Mouse (Mus musculus): Measurements from ENCODE around the gene Olfr1371. TPM values are rescaled to one million over a fixed set of nuclear protein-coding genes. Genes with fewer than 3 reads are reported as not detected.
"Not testable (repeated sequence)": the region's sequence is repeated elsewhere in the genome, so short reads cannot be mapped to it uniquely, and the experiment has no call there.

Olfr1371 gene
- polyA plus RNA-seq, 1 experiment from 2014 or later: not detected

DNA sequence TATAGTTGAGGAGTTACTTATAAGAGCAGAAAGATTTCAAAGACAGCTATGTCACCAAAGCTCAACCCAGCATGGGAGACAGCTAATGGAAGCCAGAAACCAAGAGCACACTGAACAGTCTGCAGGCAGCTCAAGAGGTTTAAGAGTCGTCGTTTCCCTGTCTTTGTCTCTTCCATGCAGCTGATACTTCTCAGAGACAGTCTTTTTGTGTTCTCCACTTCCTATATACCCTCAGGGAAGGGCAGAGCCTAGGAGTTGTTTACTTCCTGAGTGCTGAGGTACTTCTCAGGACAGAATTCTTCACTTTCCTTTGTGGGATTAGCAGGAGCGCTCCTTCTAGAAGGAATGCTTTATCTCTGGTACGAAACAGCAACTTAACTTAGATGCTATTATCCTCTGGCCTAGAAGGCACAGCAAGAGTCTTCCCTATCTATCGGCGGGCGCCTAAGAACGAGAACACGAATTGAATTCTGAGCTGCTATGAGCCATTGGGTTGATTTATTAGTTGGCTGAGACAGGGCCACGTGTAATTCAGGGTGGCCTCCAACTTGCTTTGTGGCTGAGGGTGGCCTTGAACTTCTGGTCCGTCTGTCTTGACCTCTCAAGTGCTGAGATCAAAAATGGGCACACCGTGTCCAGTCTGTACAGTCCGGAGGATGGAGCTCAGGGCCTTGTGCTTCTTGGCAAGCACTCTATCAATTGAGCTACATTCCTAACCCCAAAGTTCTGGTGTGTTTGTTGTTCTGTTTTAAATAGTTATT is 13.9 kb upstream of the Olfr1371 start:
- no peak overlapping the region for H3K27ac ChIP-seq
- no peak overlapping the region for H3K4me3 ChIP-seq (replicated peaks; ENCODE audit: low read depth, low read length)
- no peaks in the 10 kb centered on the region for H3K9me3 ChIP-seq (replicated peaks; ENCODE audit: low read length)
- 70% methylated on average over 13 of the region's 13 CpGs for WGBS
- no peak overlapping the region for H3K9ac ChIP-seq (ENCODE audit: low read depth, low read length)
- no peaks in the 10 kb centered on the region for H3K36me3 ChIP-seq (ENCODE audit: insufficient read depth, low read length)
- DNase-seq (ENCODE audit: low spot score) (no peak), ATAC-seq (replicated peaks; ENCODE audit: low FRiP score, low read depth) (no peak)
- no peak for TF ChIP-seq CTCF (IDR thresholded peaks at IDR 0.05; ENCODE audit: low read depth)
- H3K4me2 ChIP-seq (ENCODE audit: low read length): no peak overlapping the region
- H3K27me3 ChIP-seq (ENCODE audit: insufficient read depth, low read length): no peaks in the 10 kb centered on the region
- H3K4me1 ChIP-seq (replicated peaks; ENCODE audit: insufficient read depth, low read length): no peaks in the 10 kb centered on the region

DNA sequence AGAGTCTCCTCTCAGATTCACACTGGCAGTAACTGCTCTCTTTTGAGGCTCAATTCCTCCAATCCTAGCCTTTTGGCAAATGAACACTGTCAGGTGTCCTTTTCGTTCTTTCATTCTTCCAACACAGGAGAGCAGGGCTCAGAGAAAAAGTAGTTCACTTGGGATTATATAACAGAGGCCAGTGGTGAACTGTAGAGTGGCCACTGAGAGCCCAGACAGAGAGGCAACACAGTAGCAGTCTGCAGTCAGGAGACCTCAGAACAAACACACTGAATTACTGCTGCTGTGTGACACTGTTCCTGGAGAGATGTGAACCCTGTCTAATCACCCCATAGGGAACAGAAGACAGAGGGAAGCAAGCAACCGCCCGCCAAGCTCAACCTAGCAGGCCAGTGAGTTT is 13.3 kb upstream of the Olfr1371 start:
- Histone ChIP-seq H3K36me3 (ENCODE audit: insufficient read depth, low read length) (no peaks in the 10 kb centered on the region), H3K4me2 (ENCODE audit: low read length) (no peak overlapping the region), H3K27me3 (ENCODE audit: insufficient read depth, low read length) (no peaks in the 10 kb centered on the region), H3K4me3 (replicated peaks; ENCODE audit: low read depth, low read length) (no peak overlapping the region), H3K9me3 (replicated peaks; ENCODE audit: low read length) (no peaks in the 10 kb centered on the region), H3K27ac (no peak overlapping the region), H3K4me1 (replicated peaks; ENCODE audit: insufficient read depth, low read length) (no peaks in the 10 kb centered on the region), H3K9ac (ENCODE audit: low read depth, low read length) (no peak overlapping the region)
- DNase-seq (ENCODE audit: low spot score) (no peak), ATAC-seq (replicated peaks; ENCODE audit: low FRiP score, low read depth) (no peak)
- TF ChIP-seq CTCF (IDR thresholded peaks at IDR 0.05; ENCODE audit: low read depth): no peak
- WGBS: 74% methylated on average over 3 of the region's 3 CpGs

DNA sequence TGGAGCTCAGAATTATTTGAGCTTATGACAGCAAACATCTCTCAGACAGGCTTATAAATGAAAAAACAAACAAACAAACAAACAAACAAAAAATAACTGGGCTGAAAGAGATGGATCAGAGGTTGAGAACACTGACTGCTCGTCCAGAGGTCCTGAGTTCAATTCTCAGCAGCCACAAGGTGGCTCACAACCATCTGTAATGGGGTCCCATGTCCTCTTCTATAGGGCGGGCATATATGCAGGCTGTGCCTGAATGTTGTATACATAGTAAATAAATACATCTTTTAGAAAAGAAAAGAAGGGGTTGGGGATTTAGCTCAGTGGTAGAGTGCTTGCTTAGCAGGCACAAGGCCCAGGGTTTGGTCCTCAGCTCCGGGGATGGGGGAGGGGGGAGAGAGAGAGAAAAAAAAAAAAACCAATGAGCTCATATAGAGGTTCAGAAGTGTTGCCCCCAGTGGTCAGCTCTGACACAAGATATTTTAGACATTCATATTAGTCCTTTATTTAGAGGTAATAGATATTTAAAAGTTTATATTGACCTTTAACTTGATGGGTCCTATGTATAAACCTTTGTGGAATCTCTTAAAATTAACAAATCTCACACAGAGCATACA is 12.3 kb upstream of the Olfr1371 start:
- DNase-seq (ENCODE audit: low spot score) (no peak), ATAC-seq (replicated peaks; ENCODE audit: low FRiP score, low read depth) (no peak)
- no peaks in the 10 kb centered on the region for H3K36me3 ChIP-seq (ENCODE audit: insufficient read depth, low read length)
- H3K4me2 ChIP-seq (ENCODE audit: low read length): no peak overlapping the region
- H3K27me3 ChIP-seq (ENCODE audit: insufficient read depth, low read length): no peaks in the 10 kb centered on the region
- no peaks in the 10 kb centered on the region for H3K4me1 ChIP-seq (replicated peaks; ENCODE audit: insufficient read depth, low read length)
- no peak overlapping the region for H3K27ac ChIP-seq
- no peaks in the 10 kb centered on the region for H3K9me3 ChIP-seq (replicated peaks; ENCODE audit: low read length)
- no peak overlapping the region for H3K9ac ChIP-seq (ENCODE audit: low read depth, low read length)
- no peak overlapping the region for H3K4me3 ChIP-seq (replicated peaks; ENCODE audit: low read depth, low read length)
- peak; percentile 19; the same call in 1 of the 2 replicates for TF ChIP-seq CTCF (IDR thresholded peaks at IDR 0.05; ENCODE audit: low read depth)
- 61% methylated on average over 3 of the region's 3 CpGs for WGBS

DNA sequence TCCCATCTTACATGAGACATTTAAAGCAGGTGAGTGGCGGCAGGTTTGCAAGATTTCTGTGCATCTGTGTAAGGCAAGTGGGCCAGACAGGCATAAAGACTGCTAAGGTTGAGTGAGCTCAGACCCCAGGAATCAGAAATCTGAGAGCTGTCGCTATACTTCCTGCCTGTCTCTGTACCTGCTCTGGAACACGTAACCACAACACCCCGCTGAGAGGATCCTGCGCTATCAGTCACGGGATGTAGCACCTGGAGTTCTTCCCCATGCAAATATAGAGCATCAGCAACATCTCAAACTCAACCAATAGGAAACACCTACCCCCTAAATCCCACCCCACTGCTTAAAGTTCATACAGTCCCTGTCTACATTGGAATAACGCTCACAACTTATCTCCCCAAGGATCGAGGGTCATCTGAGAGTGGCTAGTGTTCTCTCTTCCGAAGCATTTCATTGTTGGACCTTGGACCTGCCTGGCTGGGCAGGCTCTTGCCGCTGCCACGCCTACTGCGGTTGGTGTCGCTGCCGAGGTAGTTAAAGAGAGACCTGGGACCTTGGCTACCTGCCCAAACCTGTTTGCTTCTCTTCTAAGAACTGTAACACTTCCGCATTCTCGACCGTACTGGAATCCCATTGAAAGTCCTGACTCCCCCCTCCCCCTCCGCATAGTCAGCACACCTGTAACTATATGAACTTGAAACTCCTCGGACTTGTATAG is 10.3 kb upstream of the Olfr1371 start:
- peak; percentile 88 for ATAC-seq (replicated peaks; ENCODE audit: low FRiP score, low read depth)

DNA sequence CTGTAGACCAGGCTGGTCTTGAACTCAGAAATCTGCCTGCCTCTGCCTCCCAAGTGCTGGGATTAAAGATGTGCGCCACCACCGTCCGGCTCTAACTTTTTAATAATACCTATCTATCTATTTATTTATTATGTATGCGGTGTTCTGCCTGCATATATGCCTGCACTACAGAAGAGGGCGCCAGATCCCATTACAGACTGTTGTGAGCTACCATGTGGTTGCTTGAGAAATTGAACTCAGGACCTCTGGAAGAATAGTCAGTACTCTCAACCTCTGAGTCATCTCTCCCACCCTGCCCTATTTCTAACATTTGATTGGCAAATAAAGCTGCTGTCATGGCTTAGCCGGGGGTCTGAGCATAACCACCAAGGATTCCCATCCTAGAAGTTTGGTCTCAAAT is 9.1 kb upstream of the Olfr1371 start:
- DNase-seq (ENCODE audit: low spot score) (no peak), ATAC-seq (replicated peaks; ENCODE audit: low FRiP score, low read depth) (no peak)
- Histone ChIP-seq H3K9me3 (replicated peaks; ENCODE audit: low read length) (no peaks in the 10 kb centered on the region), H3K27ac (no peak overlapping the region), H3K4me2 (ENCODE audit: low read length) (no peak overlapping the region), H3K4me3 (replicated peaks; ENCODE audit: low read depth, low read length) (no peak overlapping the region), H3K36me3 (ENCODE audit: insufficient read depth, low read length) (no peaks in the 10 kb centered on the region), H3K27me3 (ENCODE audit: insufficient read depth, low read length) (no peaks in the 10 kb centered on the region), H3K9ac (ENCODE audit: low read depth, low read length) (no peak overlapping the region), H3K4me1 (replicated peaks; ENCODE audit: insufficient read depth, low read length) (no peaks in the 10 kb centered on the region)
- peak; percentile 61 for TF ChIP-seq CTCF (IDR thresholded peaks at IDR 0.05; ENCODE audit: low read depth)
- 73% methylated on average over 6 of the region's 6 CpGs for WGBS

More for the DNA sequence above, 10.3 kb upstream of the Olfr1371 start:
- peak; percentile 16; the same call in 1 of the 2 replicates for TF ChIP-seq CTCF (IDR thresholded peaks at IDR 0.05; ENCODE audit: low read depth)
- no peak overlapping the region for H3K9ac ChIP-seq (ENCODE audit: low read depth, low read length)
- H3K27ac ChIP-seq: peak overlapping the region; percentile 74
- peak overlapping the region; percentile 37 for H3K4me2 ChIP-seq (ENCODE audit: low read length)
- no peak overlapping the region for H3K4me3 ChIP-seq (replicated peaks; ENCODE audit: low read depth, low read length)
- H3K4me1 ChIP-seq (replicated peaks; ENCODE audit: insufficient read depth, low read length): no peaks in the 10 kb centered on the region
- no peaks in the 10 kb centered on the region for H3K9me3 ChIP-seq (replicated peaks; ENCODE audit: low read length)
- H3K27me3 ChIP-seq (ENCODE audit: insufficient read depth, low read length): no peaks in the 10 kb centered on the region
- 10% methylated on average over 19 of the region's 19 CpGs for WGBS
- DNase-seq (ENCODE audit: low spot score): peak; percentile 78
- H3K36me3 ChIP-seq (ENCODE audit: insufficient read depth, low read length): no peaks in the 10 kb centered on the region

DNA sequence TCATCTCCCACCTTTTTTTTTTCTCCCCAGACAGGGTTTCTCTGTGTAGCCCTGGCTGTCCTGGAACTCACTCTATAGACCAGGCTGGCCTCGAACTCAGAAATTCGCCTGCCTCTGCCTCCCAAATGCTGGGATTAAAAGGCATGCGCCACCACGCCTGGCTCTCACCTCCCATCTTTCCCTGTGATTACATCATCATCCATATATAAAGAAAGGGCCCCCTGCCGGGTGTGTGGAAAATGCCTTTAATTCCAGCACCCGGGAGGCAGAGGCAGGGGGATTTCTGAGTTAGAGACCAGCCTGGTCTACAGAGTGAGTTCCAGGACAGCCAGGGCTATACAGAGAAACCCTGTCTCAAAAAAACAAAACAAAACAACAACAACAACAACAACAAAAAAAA is 8.1 kb upstream of the Olfr1371 start:
- not testable (repeated sequence) for H3K9ac ChIP-seq (ENCODE audit: low read depth, low read length); H3K9me3 ChIP-seq (replicated peaks; ENCODE audit: low read length); H3K27me3 ChIP-seq (ENCODE audit: insufficient read depth, low read length); H3K36me3 ChIP-seq (ENCODE audit: insufficient read depth, low read length); H3K4me2 ChIP-seq (ENCODE audit: low read length); H3K4me3 ChIP-seq (replicated peaks; ENCODE audit: low read depth, low read length); H3K4me1 ChIP-seq (replicated peaks; ENCODE audit: insufficient read depth, low read length); DNase-seq (ENCODE audit: low spot score); H3K27ac ChIP-seq; ATAC-seq (replicated peaks; ENCODE audit: low FRiP score, low read depth)
- 86% methylated on average over 6 of the region's 6 CpGs for WGBS
